8 mouse cellular contexts compared by ENCODE assay signal in the genomic region with DNA sequence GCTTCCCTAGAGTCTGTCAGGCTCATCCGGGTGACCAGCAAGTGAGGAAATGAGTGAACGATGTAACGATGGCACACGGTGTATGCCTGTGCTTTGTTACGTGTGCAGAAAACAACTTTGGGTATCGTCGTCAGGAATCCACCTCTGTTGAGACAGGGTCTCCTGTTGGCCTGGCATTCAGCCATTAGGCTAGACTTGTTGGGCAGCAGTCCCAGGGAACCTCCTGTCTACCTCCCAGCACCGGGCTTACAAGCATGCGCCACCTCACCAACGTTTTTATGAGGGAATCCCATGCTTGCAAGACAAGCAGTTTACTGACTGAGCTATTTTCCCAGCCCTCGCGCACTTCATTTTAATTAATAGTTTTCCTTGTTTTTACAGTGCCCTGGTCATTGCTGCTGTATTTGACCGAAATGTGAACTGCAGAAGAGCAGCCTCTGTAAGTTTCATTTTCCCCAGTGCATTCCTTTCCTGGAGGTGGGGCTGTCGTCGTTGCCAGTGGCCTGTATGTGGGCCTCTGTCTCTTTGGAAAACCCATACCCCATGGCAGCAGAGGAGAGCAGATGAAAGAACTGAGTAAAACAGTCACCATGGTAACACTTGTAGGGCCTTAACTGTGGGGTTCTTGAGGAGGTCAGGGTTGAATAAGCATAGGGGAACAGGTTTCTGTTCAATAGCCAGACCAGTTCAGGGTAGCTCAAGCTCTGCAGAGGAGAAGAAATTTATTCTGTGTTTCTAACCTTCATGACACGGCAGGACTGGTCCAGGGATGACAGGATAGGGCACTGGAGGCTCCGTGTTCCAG. TPM values are rescaled to one million over a fixed set of nuclear protein-coding genes. Genes with fewer than 3 reads are reported as not detected.
A peak's percentile ranks its signal among the peaks of the same experiment; 100 is the strongest.
DNase-seq lines count a peak whose midpoint lies in the region; ATAC-seq and TF ChIP-seq lines count a peak whose summit lies in the region.

No protein-coding gene starts in this region.

- TF ChIP-seq CTCF in kidney, postnatal 0 days (IDR thresholded peaks at IDR 0.05; ENCODE audit: low read depth) = 0 out of 2 replicates have a peak, but pooled peaks have one; percentile 14
- TF ChIP-seq CTCF in intestine, postnatal 0 days (IDR thresholded peaks at IDR 0.05; ENCODE audit: low read depth) = no peak

- H3K9me3 ChIP-seq in kidney, postnatal 0 days (replicated peaks; ENCODE audit: low read length) = no peaks in the 10 kb centered on the region
- H3K9me3 ChIP-seq in embryonic facial prominence, embryonic 12.5 days = no peaks in the 10 kb centered on the region
- no peaks in the 10 kb centered on the region for H3K9me3 ChIP-seq in intestine, postnatal 0 days (ENCODE audit: control insufficient read depth)
- no peaks in the 10 kb centered on the region for H3K9me3 ChIP-seq in neural tube, embryonic 12.5 days

- peak; percentile 31 for ATAC-seq in kidney, postnatal 0 days (replicated peaks; ENCODE audit: low FRiP score, low read depth)
- 0 out of 2 replicates have a peak, but pooled peaks have one; percentile 35 for ATAC-seq in embryonic facial prominence, embryonic 12.5 days (ENCODE audit: insufficient number of reproducible peaks, insufficient read depth, low FRiP score, low TSS enrichment)
- ATAC-seq in intestine, postnatal 0 days = peak; percentile 35
- ATAC-seq in neural tube, embryonic 12.5 days (ENCODE audit: low FRiP score, low read depth) = peak; percentile 72

- no peak overlapping the region for H3K4me3 ChIP-seq in kidney, postnatal 0 days (replicated peaks; ENCODE audit: low read depth, low read length)
- no peak overlapping the region for H3K4me3 ChIP-seq in embryonic facial prominence, embryonic 12.5 days
- no peak overlapping the region for H3K4me3 ChIP-seq in intestine, postnatal 0 days (ENCODE audit: low read depth, low read length)
- H3K4me3 ChIP-seq in neural tube, embryonic 12.5 days = no peak overlapping the region

- peak overlapping the region; percentile 70 for H3K27ac ChIP-seq in kidney, postnatal 0 days
- peak overlapping the region; percentile 60 for H3K27ac ChIP-seq in embryonic facial prominence, embryonic 12.5 days
- H3K27ac ChIP-seq in intestine, postnatal 0 days (ENCODE audit: low read depth, low read length) = peak overlapping the region; percentile 71
- H3K27ac ChIP-seq in neural tube, embryonic 12.5 days = peak overlapping the region; percentile 26; the same call in 1 of the 2 replicates

- H3K36me3 ChIP-seq in kidney, postnatal 0 days (ENCODE audit: insufficient read depth, low read length) = no peaks in the 10 kb centered on the region
- 0 out of 2 replicates have a peak, but pooled peaks cover 4% of the 10 kb centered on the region for H3K36me3 ChIP-seq in embryonic facial prominence, embryonic 12.5 days
- no peaks in the 10 kb centered on the region for H3K36me3 ChIP-seq in intestine, postnatal 0 days (ENCODE audit: control insufficient read depth, insufficient read depth)
- no peaks in the 10 kb centered on the region for H3K36me3 ChIP-seq in neural tube, embryonic 12.5 days

- 33% methylated on average over 17 of the region's 17 CpGs for WGBS in kidney, postnatal 0 days
- 73% methylated on average over 17 of the region's 17 CpGs for WGBS in embryonic facial prominence, embryonic 12.5 days
- 51% methylated on average over 17 of the region's 17 CpGs for WGBS in intestine, postnatal 0 days
- 43% methylated on average over 17 of the region's 17 CpGs for WGBS in neural tube, embryonic 12.5 days

- H3K27me3 ChIP-seq in kidney, postnatal 0 days (ENCODE audit: insufficient read depth, low read length) = no peaks in the 10 kb centered on the region
- H3K27me3 ChIP-seq in embryonic facial prominence, embryonic 12.5 days = no peaks in the 10 kb centered on the region
- no peaks in the 10 kb centered on the region for H3K27me3 ChIP-seq in intestine, postnatal 0 days (replicated peaks; ENCODE audit: control insufficient read depth, insufficient read depth, low read length)
- H3K27me3 ChIP-seq in neural tube, embryonic 12.5 days (replicated peaks) = no peaks in the 10 kb centered on the region

- H3K9ac ChIP-seq in kidney, postnatal 0 days (ENCODE audit: low read depth, low read length) = no peak overlapping the region
- H3K9ac ChIP-seq in embryonic facial prominence, embryonic 12.5 days = no peak overlapping the region
- no peak overlapping the region for H3K9ac ChIP-seq in intestine, postnatal 0 days (ENCODE audit: low read depth, low read length)
- H3K9ac ChIP-seq in neural tube, embryonic 12.5 days = no peak overlapping the region

- DNase-seq in kidney, postnatal 0 days (ENCODE audit: low spot score) = peak; percentile 71
- no peak for DNase-seq in kidney, adult 8-10 months
- no peak for DNase-seq in right cerebral cortex, postnatal 14 days
- no peak for DNase-seq in frontal cortex, postnatal 36 days (ENCODE audit: low spot score in 2 of 2)
- no peak for DNase-seq in testis, postnatal 10 days (ENCODE audit: low spot score)

- H3K4me2 ChIP-seq in kidney, postnatal 0 days (ENCODE audit: low read length) = peak overlapping the region; percentile 18; the same call in 1 of the 2 replicates
- no peak overlapping the region for H3K4me2 ChIP-seq in embryonic facial prominence, embryonic 12.5 days (replicated peaks)
- H3K4me2 ChIP-seq in intestine, postnatal 0 days (replicated peaks; ENCODE audit: low read depth) = peak overlapping the region; percentile 10; the same call in 1 of the 2 replicates
- peak overlapping the region; percentile 28 for H3K4me2 ChIP-seq in neural tube, embryonic 12.5 days (replicated peaks)

- peaks cover 35% of the 10 kb centered on the region for H3K4me1 ChIP-seq in kidney, postnatal 0 days (replicated peaks; ENCODE audit: insufficient read depth, low read length)
- H3K4me1 ChIP-seq in embryonic facial prominence, embryonic 12.5 days = peaks cover 20% of the 10 kb centered on the region
- H3K4me1 ChIP-seq in intestine, postnatal 0 days (replicated peaks; ENCODE audit: control insufficient read depth, insufficient read depth, low read length) = peaks cover 28% of the 10 kb centered on the region; the same call in 1 of the 2 replicates
- H3K4me1 ChIP-seq in neural tube, embryonic 12.5 days = peaks cover 31% of the 10 kb centered on the region

RNA-seq across cellular contexts. Expression of gene Zfp750, which starts 30.9 kb away (rescaled TPM):
- 0.98 and 1.3 TPM in 2 replicates for polyA plus RNA-seq in kidney, postnatal 0 days (2015; fragmentation: Nextera tagmentation; extraction: Ambion mirVana)
- polyA plus RNA-seq in embryonic facial prominence, embryonic 12.5 days (2016; fragmentation: Nextera tagmentation; extraction: Ambion mirVana) = 2.3 and 2.6 TPM in 2 replicates
- polyA plus RNA-seq in intestine, postnatal 0 days (2015; fragmentation: Nextera tagmentation; extraction: Ambion mirVana) = 0.24 and 0.26 TPM in 2 replicates
- polyA plus RNA-seq in neural tube, embryonic 12.5 days (2016; fragmentation: Nextera tagmentation; extraction: Ambion mirVana) = 0.63 and 0.82 TPM in 2 replicates
